Mouse (Mus musculus) cerebellum, postnatal 14 days (tissue): ENCODE results near the gene Syt6.
A peak's percentile ranks its signal among the peaks of the same experiment; 100 is the strongest.
"Not testable (repeated sequence)": the region's sequence is repeated elsewhere in the genome, so short reads cannot be mapped to it uniquely, and the experiment has no call there.

Source experiments
- DNase-seq, 2 experiments: peaks; one replicate each; pipeline ENCODE4 v3.0.0; 2021; ENCODE audit warnings: mixed read lengths in 2 of 2

Gene Syt6

DNA sequence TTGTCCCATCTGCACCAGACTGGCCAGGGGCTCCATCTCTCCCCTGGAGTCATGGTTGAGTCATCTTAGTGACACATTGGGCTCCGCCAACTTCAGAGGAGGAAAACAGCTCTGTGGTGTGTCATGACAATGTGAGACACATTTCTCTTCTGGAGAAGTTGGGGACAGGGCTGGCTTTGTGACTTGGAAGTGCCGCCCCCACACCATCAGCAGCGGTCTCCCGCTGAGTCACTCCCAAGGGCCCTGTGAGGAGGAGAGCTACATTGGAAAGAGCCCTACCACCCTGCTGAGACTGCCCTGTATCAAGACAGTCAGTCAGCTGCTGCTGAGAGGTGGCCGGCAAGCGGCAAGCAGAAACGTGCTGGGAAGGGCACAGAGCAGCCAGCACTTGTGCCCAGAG, 26.0 kb downstream of the Syt6 start:
- no peak for DNase-seq

DNA sequence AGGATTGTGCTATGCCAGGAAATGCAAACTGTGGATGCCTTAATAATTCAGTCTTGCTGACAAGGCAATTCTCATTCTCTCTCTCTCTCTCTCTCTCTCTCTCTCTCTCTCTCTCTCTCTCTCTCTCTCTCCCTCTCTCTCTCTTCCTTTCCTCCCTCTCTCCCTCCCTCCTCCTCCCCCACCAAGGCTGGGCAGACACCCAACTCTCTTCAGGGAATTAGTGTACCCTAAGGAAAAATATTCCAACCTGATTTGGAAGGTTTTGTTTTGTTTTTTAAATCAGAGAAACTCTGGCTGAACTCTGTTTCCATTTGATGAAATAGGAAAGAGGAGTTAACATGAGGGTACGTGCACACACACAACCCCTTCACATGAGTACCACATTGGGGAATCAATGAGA, 26.5 kb downstream of the Syt6 start:
- peak in 1 of 2 experiments; percentile 24 for DNase-seq

DNA sequence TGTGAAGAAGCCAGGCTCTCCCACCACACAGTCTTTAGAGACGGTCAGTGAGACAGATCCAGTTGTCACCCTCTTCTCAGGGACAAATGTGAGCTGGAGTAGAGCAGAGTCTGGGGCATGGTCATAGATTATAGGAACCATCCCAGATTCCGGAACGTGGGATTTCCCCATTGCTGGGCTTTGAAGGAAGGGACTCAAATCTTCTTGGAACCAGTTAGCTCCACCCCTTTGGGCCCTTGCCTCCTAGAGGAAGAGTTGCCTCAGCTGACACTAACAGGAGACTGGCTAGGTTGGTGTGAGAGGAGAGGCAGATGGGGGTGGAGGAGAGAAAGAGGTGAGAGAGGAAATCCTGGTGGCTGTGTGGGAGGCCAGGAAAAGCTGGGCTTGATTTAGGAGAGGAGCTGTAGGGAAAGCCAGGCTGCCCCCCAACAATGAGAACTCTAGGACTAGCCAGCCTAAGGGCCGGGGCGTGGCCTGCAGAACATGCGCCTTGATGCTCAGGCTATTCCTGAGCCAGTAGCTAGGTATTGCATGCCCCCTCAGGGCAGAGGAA, 31.1 kb downstream of the Syt6 start:
- no peak for DNase-seq

DNA sequence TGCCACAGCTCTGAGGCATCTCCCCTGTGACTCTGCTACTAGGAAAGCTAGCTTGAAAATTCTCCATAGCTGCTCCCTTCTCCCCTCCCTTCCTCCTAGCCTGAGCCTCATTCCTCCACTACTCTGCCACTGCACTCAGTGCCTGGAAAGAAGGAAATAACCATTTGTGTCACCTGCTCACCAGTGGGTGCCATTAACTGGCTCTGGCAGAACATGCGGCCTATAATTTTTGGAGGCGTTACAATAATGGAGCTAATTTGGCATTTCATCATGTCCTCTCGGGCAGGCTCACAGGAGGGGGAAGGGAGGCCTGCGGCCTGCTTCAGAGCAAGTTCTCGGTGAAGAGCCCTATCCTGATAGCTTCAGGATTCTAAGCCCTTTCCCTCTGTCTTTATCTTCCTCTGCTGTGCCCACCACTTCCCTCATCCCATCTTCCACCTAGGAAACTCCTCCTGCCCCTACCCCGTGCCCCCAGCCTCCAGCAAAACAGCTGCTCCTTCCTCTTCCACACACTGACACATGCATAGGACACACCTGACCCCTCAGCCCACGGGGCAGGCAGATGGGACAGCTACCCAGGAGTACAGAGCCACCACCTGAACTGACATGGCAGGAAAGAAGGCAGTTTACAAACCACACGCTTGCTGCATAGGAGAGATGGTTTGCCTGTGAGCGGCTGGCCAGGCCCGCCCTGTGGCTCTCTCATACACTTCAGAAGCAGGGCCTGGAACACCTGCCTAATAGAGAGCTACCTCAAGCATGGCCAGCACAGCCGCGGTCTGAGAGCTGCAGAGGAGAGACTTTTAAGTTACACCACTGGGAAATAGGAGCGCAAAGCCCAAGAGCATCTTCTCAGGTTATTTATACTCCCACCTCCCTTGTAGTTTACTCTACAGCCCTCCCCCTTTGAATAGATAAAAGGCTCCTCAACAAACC, 31.9 kb downstream of the Syt6 start:
- peak; percentile 58 to 65 for DNase-seq

DNA sequence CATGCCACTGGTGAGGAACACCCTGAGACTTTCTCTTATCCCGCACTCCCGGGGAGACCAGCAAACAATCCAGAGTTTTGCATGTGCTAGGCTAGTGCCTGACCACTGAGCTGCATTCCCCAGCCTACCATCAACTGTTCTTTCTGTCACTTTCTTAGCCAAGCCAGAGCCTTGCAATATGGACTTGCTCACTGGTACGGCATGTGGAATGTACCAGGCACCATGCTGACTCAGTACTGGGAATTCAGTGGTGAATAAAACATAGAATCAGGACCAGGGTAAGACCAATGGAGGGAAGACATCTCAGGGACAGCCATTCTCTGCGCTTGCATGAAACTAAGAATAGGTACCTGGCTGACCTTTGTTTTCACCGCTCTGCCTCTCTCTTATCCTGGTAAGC, 35.2 kb downstream of the Syt6 start:
- DNase-seq = no peak

DNA sequence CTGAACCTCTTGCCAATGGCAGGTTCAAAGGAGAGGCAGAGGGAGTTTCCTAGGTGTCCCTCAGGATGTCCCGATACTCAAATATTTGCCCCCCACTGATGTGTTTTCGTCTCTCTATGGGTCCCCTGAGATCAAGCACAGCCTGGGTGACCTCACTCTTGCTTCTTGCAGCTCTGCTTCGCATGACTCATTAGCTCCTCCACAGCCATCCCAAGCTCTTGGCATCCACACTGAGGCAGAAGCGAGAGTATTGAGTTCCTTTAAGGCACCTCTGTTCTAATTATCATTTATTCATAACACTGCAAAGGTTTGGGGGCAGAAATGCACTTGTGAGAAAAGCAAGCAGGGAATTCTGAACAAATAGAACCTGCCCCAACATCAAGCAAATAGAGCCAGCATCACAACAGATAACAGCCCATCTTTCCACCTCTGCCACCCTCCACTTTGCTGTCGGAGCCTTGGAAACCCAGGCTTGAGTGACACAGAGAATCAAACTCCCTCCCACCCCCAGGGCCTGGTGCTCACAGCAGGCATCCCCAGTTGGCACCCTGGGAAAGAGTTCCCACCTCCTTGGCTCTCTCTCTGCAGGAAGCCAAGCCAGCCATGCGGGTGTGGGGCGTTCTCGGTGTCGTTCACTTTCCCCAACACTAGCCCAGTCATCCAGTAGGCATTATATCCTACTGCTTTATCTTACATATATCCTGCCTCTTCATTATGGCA, 37.8 kb downstream of the Syt6 start:
- no peak for DNase-seq

DNA sequence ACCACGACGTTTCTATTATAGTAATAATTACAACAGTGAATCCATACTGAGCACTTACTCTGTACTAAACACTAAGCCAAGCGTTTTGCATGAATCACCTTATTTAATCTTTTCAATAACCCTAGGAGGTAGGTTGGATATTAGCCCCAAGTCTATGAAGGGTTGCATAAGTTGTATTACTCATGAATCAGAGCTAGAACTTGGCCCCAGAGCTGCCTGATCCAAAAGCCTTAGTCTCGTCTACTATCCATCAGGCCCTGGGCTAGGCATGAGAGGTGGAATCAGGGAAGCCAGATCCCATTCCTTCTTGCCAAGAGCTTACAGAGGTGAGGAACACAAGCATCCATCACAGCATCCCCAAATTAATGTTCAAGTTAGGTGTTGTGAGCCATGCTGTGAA, 40.6 kb downstream of the Syt6 start:
- DNase-seq = no peak

DNA sequence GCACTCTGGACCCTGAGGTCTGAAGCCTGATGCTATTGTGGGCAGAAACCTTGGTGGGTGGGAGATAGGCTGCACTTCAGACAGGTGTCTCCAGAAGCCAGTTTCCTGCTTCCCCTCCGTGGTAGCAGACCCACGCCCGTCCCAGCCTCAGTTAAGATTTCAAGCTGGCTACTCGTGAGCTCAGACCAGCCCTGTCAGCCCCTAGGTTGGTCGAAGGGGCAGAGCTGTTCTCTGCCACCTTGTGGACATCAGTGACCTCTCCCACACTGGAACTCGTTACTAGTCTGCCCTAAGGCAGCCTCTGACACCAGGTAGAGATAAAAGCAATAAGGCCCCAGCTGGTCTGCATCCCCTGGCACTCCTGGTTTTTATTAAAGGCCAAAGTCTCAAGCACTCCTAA, 42.0 kb downstream of the Syt6 start:
- DNase-seq = peak in 1 of 2 experiments; percentile 20

DNA sequence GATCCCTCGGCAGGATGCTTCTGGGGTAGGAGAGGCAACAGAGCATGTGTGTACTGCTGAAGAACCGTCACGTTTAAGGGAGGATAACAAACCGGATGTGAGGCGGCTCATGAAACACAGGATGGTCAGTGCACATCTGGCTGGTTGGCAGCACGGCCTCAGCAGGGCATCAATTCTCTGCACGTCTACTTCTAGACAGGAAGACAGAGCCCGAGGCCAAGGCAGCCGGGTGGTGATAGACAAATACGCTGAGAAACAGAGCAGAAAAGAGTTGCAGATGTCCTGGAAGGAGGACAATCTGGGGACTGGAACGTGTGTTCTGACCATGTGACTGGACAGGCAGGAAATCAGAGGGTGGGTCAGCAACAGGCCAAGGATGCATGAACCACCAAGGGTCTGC, 45.1 kb downstream of the Syt6 start:
- DNase-seq = peak in 1 of 2 experiments; percentile 17

DNA sequence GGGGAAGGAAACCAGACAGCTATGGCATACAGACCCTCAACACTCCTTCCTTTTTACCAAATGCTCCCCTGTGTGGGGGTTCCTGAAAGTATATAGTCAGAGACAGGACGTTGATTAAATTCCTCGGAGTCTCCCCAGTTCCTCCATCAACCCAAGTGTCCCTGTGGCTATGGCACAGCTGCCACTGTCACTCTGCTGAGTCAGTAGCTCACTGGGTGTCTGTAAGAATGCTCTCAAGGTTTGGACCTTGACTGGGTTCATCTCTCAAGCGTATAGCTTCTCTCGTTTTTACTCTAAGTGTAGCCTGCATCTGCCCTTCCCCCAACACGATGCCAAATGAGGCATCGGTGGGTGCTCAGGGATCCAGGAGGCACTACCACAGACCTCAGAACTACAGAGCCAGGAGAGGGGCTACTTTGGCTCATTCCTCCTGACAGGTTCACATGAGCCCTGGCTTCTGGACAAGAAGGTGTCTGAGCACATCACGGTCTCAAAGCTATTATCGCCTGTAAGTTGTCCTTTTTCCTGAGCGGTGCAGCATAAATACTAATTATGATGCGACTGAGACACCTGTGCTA, 49.0 kb downstream of the Syt6 start:
- DNase-seq = peak; percentile 68 to 76

DNA sequence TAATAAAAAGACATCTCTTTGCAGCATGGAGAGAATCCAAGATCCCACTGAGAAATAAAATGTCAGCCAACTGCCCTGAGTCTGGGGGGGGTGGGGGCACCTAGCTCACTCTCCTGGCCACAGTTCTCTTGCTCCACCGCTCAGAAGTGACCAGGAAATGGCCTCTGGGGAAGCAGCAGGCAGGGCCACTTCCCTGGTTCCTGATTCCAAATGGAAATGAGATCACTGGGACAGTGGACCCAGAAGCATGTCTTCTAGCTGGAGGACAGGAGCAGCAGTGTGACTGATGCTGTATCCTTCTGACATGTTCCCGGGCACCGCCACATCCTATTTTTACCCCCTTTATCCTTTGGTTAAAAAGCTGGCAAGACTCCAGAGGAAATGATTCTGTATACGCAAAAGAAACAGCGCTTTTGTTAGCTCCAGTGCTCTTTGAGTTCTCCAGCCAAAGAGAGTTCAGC, 49.6 kb downstream of the Syt6 start:
- DNase-seq = peak; percentile 84 to 89

DNA sequence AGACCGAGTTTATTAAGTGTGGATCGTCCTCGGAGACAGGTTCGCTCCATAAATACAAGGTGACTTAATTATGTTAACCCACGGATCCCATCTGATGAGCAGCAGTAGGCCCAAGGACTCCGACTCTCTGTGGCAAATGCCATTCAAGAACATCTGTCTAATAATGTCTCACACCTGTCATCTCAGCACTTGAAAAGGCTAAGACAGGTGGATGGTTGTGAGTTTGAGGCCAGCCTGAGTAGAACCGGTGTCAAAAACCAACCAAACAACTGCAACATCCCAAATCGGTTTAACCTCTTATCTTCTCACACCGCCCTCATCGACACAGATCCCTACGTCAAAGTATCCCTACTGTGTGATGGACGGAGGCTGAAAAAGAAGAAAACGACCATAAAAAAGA, 50.1 kb downstream of the Syt6 start:
- no peak for DNase-seq

DNA sequence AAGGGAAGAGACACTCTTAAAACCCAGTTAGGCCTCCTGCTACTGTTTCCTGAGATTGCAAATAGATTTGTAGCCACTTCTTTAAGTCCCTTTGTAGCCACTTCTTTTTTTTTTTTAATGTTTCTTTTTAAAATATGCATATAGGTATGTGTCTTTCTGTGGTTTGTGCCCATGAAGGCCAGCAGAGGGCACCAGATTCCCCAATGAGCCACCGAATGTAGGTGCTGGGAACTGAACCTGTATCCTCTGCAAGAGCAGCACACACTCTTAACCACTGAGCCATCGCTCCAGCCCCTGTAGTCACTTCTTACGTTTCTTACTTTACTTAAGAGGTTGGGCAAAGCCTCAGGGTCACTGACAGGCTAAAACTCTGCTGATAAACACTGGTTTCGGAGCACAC, 51.5 kb downstream of the Syt6 start:
- no peak for DNase-seq

DNA sequence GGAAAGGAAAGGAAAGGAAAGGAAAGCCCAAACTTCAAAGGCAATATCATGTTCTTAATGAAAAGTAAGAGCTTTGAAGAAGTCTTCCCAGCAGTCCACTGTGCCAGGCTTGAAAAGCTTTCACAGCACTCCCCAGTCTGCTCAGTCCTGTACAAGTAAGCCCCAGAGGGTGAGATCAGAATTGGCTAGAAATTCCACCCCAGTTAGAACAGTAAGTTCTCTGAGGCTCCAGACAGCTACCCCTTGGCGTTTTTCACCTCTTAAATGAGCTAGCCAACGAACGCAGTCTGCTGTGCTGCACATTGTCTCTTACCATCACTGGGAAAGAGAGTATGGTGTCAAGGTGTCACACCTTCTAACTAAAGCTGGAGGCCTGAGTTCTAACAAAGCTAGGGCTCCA, 52.6 kb downstream of the Syt6 start:
- no peak for DNase-seq

DNA sequence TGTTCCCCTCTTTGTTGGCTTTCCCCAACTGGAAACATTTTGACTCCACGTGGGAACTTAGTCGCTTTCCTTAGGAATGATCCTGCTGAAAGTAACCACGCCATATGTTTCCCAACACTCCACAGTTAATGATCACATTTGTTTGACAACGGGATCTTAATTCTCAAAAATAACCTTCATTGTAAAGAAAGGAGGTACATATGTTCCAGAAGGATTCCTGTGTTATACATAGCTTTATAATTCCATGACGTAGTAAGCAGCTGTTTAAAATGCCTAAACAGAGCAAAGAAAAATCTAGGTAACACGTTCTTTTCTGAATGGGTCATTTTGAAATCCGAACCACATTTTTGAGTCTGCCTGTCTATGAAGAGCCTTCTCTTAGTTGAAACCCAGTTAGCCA, 58.1 kb downstream of the Syt6 start:
- no peak for DNase-seq

DNA sequence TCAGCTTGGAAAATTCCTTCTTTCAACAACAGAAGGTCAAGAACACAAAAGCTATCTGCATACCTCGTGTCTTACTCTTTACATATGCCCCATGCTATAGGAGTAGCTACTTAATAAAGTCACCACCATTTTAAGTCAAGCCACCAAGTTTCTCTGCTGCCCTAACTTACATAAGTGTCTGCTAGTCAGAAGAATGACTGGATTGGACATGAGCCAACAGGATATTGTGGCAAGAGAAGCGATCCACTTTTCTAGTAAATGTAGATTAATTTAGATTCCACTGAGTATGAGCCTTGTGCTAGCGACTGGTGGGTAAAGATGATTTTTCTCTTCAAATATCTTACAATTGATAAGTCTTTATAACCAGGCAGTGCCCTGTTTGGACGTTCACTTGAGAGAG, 58.8 kb downstream of the Syt6 start:
- DNase-seq = no peak

DNA sequence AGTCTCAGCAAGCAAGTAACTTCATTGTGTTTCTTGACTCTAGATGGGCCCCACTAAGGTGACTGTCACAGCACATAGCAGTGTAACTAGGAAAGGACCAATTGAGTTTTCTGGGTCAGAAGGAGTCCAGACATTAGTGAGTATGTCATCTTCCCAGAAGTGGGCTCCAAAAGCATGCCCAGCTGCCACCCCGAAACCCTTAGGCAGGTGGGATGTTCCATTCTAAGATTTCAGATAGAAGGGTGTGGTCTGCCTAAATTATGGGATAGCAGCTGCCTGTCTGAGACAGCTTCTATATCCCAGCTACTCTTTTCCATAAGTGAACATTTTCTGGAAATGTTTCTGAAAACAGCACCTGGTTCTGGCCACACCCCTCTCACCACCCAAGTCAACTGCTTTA, 59.2 kb downstream of the Syt6 start:
- no peak for DNase-seq

DNA sequence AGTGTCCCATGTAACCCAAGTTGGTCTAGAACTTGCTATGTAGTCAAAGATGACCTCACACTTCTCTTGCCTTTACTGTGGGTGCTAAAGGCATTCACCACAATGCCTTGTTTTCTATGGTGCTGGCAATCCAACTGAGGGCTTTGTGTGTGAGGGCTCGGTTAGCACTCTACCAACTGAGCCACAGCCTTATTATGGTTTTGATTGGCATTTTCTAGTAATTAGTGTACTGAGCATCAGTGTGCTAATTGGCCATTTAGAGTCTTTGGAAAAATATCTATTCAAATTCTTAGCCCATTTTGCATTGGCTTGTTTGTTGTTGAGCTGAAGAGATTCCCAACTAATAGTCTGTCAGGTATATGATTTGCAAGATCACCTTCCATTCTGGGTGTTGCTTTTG, 62.6 kb downstream of the Syt6 start:
- DNase-seq = no peak

DNA sequence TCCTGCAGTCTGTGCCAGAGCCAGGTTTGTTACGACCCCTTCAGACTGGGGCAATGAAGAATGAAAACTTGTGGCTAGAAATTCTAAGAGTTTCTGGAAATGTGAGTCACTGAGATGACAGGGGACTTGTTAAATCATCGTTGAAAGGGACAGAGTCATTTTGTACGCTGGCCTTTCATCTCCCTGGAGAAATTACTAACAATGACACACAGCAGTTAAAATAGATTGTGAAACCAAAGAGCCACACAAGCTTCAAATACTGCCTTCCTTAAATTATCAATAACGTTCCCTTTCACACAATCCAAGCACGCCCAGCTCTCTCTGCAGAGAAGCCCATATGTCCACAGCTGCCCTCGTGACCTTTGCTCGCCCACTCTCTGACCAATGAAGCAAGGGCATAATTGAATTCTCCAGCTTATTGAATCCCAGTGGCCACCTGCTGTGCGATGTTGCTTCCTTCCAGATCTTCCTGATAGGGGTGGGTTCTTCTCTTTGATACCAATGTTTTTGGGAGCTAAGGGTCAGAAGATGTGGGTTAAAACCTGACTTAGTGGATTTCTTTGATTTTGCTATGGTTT, 65.3 kb downstream of the Syt6 start:
- peak in 1 of 2 experiments; percentile 43 for DNase-seq

DNA sequence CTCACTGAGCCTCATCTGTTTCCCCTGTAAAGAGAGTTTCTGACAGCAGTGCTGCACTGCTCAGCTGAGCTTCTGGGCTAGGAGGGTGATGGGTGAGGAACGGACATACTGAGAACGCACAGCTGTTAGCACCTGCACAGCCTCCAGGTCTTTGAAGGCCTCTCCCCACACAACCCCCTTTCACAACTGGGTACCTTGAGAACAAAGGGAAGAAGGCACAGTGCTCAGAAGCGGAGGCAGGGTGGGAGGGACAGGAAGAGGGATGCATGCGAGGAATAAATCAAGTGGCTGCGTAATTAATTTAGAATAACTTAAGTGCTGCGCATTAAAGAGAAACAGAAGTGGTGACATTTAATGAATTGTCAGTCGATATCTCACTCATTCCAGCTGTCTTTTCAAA, 66.3 kb downstream of the Syt6 start:
- no peak for DNase-seq

DNA sequence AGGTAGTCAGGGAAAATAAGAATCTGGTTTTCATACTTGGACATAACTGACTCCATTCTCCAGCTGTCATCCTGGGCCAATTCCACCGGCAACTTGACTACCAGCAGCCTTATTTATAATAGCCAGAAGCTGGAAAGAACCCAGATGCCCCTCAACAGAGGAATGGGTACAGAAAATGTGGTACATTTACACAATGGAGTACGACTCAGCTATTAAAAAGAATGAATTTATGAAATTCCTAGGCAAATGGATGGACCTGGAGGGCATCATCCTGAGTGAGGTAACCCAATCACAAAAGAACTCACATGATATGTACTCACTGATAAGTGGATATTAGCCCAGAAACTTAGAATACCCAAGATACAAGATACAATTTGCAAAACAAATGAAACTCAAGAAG, 70.9 kb downstream of the Syt6 start, which contains the start of gene Atg4a-ps:
TSS of gene Atg4a-ps (minus strand) at position 101 of the 400 bp plus-strand sequence.
- not testable (repeated sequence) for DNase-seq

DNA sequence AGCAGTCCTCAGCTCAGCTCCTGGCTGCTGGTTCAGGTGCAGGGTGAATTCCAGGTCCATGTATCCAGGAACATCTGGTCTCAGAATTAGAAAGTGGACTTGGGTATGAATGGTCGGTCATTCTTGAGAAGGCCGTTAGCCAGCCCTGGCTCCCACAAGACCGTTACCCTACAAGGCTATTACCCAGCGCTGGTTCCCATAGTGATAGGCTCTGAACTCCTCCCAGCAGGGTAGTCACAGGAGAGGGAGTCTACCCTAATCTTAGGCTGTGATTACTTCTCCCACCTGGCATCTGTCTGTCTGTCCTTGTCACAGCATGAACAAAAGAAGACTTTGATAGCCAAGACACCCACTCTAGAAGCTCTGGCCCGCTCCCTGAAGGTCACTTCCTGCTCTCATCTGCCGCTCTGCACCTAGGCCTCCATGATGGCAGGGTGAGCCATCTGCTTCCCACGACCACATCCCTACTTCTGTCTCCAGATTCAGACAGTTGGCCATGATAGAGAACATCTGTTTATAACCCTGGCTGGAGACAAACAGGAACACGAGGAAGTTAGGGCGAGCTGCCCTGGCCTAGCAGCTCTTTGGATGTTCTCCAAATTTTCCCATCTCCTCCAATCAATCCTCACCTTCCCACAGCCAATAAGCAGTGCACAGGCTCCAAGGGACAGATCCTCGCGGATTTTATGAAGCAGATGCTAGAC, 72.3 kb downstream of the Syt6 start:
- peak in 1 of 2 experiments; percentile 25 for DNase-seq
